ENCODE assay signal across 25 mouse cellular contexts in the genomic region with DNA sequence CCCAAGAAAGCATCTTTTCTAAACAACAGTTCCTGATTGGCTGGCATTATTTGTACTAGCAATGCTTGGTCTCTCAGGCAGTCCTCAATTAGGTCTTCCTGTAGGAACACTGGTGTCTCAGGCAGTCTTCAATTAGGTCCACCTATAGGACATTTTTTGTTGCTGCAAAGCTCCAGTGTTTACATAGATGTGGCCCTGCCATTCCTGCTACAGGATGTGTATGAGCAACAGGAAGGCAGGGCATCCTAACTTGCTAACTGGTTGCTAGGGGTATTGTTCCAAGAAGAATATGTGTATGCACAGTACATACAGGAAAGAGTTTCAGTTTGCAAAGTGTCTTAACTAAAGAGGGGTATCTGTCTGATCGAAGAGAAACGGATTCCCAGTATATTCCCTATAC.
"Had no signal": no experiment of that assay in that cellular context is flagged by ENCODE, and none has a peak within 500 bp of the region (broad histone marks: within the 10 kb centered on the region; RNA-seq: fewer than 3 reads in every experiment).

No protein-coding gene starts in this region.

- H3K27me3 ChIP-seq: heart, embryonic 13.5 days; heart, embryonic 15.5 days; hindbrain, embryonic 12.5 days; intestine, embryonic 15.5 days; limb, embryonic 13.5 days had no signal

- H3K4me1 ChIP-seq: heart, embryonic 13.5 days; heart, embryonic 15.5 days; hindbrain, embryonic 10.5 days; hindbrain, embryonic 12.5 days; intestine, embryonic 15.5 days; limb, embryonic 13.5 days had no signal

- H3K4me3 ChIP-seq: gastrocnemius, adult 2 months; heart, adult 2 months; heart, embryonic 13.5 days; heart, embryonic 15.5 days; hindbrain, embryonic 10.5 days; hindbrain, embryonic 12.5 days; intestine, embryonic 15.5 days; layer of hippocampus, adult 2 months; left cerebral cortex, adult 2 months; limb, embryonic 13.5 days had no signal

- H3K27ac ChIP-seq: gastrocnemius, adult 2 months; heart, adult 2 months; heart, embryonic 13.5 days; heart, embryonic 15.5 days; hindbrain, embryonic 10.5 days; hindbrain, embryonic 12.5 days; hindbrain, embryonic 14.5 days; intestine, embryonic 15.5 days; layer of hippocampus, adult 2 months; left cerebral cortex, adult 2 months; limb, embryonic 13.5 days had no signal

- ATAC-seq: forebrain, embryonic 16.5 days; hindbrain, embryonic 16.5 days; inflammation-experienced regulatory T-cells, adult 6 months; intestine, embryonic 15.5 days; intestine, postnatal 0 days had no signal

- DNase-seq: gastrocnemius, adult 2 months; gastrocnemius, postnatal 10 days; gastrocnemius, postnatal 25 days; heart, adult 2 months; heart, postnatal 14 days; heart, postnatal 36 days; kidney, adult 18-20 months; kidney, adult 8-10 months; kidney, postnatal 10 days; kidney, postnatal 25 days; kidney, postnatal 4 days had no signal

- H3K4me2 ChIP-seq: heart, embryonic 11.5 days; heart, embryonic 13.5 days; heart, embryonic 15.5 days; hindbrain, embryonic 12.5 days; hindbrain, embryonic 14.5 days; intestine, embryonic 15.5 days; limb, embryonic 13.5 days had no signal

- H3K9ac ChIP-seq: heart, embryonic 13.5 days; heart, embryonic 15.5 days; hindbrain, embryonic 12.5 days; hindbrain, embryonic 14.5 days; intestine, embryonic 15.5 days; limb, embryonic 13.5 days had no signal

- H3K36me3 ChIP-seq: heart, embryonic 13.5 days; heart, embryonic 15.5 days; hindbrain, embryonic 10.5 days; hindbrain, embryonic 12.5 days; intestine, embryonic 15.5 days; limb, embryonic 13.5 days had no signal

- H3K9me3 ChIP-seq: heart, embryonic 13.5 days; heart, embryonic 15.5 days; hindbrain, embryonic 10.5 days; hindbrain, embryonic 12.5 days; intestine, embryonic 15.5 days; limb, embryonic 13.5 days had no signal
